Mouse (Mus musculus): Measurements from ENCODE around the gene Hdac8.

DNA sequence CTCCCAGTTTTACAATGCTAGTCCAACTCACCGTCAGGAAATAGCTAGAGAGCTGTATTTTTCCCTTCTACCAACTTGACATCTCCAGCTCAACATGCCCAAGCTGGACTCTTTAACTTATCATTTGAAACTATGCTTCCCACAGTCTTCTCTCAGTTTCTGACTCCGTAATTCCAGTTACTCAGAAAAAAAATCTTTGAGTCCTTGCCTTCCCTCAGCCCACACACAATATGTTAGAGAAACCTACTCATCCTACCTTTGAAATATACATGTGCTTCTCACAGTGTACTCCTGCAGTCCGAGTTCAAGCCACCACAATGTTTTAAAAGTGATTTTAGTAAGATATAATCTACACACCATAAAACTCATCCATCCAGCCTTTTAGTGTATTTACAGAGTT, 151.7 kb downstream of the Hdac8 start:
- TF ChIP-seq POLR2A (IDR thresholded peaks at IDR 0.05; ENCODE audit: low read depth, low read length) (no peak), CTCF (IDR thresholded peaks at IDR 0.05; ENCODE audit: extremely low read depth, insufficient read length, insufficient replicate concordance, low read depth, low read length) (no peak)

Data from small intestine, adult 2 months (tissue).